Mouse (Mus musculus): Measurements from ENCODE around the gene Bbs9.

Bbs9 gene

GRCm38 (mm10) chr9:22640683-22641431, 165.3 kb downstream of the Bbs9 start:
- DNase-seq, result no peak

DNA sequence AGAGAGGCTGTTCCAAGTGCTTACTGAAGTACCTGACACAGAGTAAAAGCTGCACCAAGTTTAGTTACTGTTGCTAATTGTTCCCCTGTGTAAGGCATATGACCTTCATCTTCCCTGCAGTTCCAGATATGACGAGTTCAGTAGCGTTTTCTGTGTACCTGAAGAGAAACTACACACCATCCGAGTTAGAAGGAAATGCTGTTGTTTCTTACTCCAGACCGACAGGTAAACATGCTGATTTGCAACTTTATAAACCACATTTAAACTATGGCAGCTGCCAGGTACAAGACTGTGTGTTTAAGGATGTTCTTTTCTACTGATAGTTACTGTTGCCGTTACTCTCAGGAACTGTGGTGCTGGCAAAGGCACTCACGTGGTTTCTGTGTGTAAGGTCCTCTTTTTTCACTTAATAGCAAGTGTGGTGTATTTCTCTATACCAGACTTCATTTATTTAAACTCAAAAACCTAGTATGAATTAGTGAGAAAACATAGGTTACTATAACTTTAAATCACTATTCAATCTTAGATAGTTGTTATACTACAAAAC, 170.4 kb downstream of the Bbs9 start:
- DNase-seq, result no peak

GRCm38 (mm10) chr9:22646461-22646860, 170.9 kb downstream of the Bbs9 start:
- no peak for DNase-seq

GRCm38 (mm10) chr9:22648163-22648562, 172.6 kb downstream of the Bbs9 start:
- no peak for DNase-seq

DNA sequence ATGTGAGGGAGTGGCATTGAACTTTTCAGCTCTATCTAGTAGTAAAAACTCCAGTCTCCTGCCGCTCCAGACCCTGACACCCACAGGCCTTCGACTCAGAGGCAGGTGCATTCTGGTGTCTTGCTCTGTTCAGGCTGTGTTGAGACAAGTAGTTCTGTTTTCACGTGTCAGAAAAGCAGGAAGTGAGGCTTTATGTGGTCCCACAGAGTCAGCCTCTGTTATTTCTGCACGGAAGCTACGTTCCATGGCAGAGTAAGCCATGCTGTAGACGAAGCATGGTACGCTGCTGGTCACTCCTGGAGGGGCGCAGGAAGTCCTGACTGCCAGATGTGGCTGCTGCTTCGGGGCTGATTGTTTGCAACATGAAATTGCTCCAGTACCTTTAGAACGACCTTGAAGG, 174.1 kb downstream of the Bbs9 start:
- DNase-seq, result no peak

GRCm38 (mm10) chr9:22650781-22651180, 175.3 kb downstream of the Bbs9 start:
- DNase-seq, result no peak

GRCm38 (mm10) chr9:22651619-22652018, 176.1 kb downstream of the Bbs9 start:
- DNase-seq, result no peak

DNA sequence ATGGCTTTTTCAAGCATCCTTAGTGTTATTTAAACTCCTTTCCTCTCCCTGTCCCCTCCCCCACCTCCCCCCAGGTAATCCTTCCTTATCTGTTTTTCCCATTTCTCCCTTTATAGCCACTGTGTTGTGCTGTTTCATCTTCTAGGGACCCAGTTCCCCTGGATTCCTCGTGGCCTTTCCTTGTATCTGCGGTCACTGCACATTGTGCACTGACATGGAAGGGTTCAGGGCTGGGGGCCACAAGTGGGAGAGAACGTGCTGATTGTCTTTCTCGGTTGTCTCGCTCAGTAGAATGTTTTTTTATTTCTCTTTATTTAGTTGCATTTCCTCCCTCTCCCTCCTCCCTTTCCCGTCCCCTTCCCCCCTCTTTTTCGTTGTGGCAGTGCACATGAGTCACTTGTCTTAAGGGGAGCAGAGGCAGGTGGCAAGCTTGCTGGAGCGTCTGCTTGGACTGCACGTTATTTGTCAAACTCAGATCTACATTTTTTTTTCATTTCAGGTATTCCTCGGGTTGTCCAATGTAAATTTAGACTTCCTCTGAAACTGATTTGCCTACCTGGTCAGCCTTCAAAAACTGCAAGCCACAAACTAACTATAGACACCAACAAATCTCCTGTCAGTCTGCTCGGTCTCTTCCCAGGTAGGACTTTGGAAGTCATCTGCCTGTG, 179.3 kb downstream of the Bbs9 start:
- no peak for DNase-seq

GRCm38 (mm10) chr9:22657216-22657615, 181.7 kb downstream of the Bbs9 start:
- no peak for DNase-seq

GRCm38 (mm10) chr9:22665155-22665554, 189.6 kb downstream of the Bbs9 start:
- DNase-seq, result no peak

GRCm38 (mm10) chr9:22672937-22673336, 197.4 kb downstream of the Bbs9 start:
- DNase-seq, result no peak

DNA sequence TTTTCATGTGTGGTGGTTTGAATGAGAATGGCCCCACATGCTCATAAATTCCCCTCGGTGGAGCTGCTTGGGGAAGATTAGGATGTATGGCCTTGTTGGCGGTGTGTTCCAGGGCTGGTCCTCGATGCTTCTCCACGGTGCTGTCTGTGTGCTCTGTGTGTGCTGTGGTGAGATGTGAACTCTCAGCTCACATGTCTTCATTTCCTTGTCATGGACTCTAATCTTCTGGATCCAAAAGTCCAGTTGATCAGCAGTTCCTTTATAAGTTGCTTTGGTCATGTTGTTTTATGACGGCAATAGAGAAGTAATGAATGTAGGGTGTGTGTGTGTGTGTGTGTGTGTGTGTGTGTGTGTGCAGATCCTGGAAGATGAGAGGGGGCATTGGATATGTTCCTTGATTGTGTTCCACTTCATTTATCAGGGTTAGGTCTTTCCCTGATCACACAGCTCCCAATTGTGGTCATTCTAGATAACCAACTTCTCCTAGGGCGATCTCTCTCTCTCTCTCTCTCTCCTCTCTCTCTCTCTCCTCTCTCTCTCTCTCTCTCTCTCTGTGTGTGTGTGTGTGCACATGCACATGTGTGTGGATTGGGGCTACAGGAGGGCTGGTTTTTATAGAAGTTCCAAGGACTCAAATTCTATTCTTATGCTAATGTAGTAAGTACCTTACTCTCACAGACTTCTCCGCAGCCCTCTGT, 201.8 kb downstream of the Bbs9 start:
- DNase-seq, result no peak

GRCm38 (mm10) chr9:22677997-22678396, 202.5 kb downstream of the Bbs9 start:
- no peak for DNase-seq

GRCm38 (mm10) chr9:22678496-22678895, 203.0 kb downstream of the Bbs9 start:
- no peak for DNase-seq

DNA sequence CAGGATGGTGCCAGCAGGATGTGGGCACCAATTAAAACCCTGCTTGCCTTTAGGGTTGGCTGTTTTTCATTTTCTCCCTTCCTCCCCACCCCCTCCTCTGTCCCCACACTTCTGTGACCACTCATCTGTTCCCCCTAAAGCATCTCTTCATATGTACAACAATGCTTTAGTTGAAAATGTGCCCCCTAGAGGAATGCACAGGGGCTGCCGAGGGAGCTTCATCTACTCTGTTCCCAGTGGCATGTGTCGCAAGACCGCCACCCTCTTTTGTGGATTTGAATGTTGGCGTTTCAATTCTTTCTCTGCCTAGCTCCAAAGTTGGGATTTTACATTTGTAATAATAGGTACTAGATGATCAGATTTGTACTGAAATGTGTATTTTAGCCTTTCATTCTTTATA, 204.0 kb downstream of the Bbs9 start:
- no peak for DNase-seq

- DNase-seq, result no peak
These were observed 204.5 kb downstream of the Bbs9 start for GRCm38 (mm10) chr9:22680031-22680430.

DNA sequence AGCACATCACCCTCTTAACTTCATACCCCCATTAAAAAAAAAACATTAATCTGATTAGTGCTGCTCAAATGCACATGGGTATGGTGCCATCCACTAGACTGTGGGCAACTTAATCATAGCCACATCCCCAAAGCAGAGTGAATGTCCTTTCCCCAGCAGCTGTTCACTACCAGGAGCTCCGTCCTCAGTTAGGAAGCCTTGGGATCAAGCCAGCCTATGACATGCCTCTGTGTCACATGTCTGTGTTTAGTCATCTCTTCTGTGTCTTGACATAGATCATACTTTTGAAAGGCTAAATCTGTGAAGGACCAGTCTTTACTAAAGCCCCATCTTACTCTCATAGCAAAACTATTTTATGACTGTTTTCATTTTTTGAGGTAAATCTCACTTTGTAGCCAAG, 205.0 kb downstream of the Bbs9 start:
- DNase-seq, result no peak

DNA sequence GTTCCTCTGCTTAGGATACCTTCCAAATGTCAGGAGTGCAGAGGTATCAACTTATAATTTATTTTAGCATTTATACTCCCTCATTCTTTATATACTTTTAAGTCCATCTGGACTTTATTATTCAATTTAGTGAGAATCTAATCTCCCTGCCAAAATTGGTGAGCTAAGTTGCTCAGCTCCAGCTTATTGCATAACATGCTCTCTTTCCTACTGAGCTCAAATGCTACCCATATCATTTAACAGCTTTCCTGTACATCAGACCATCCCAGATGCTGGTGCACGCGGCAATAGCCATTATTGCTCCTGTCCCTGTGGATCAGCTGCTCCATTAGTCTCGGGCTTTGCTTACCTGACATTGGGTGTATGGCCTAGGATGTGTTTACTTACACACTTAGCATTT, 208.3 kb downstream of the Bbs9 start:
- no peak for DNase-seq

GRCm38 (mm10) chr9:22686765-22687472, 211.4 kb downstream of the Bbs9 start:
- no peak for DNase-seq

- no peak for DNase-seq
These were observed 214.7 kb downstream of the Bbs9 start for GRCm38 (mm10) chr9:22690234-22690633.

DNA sequence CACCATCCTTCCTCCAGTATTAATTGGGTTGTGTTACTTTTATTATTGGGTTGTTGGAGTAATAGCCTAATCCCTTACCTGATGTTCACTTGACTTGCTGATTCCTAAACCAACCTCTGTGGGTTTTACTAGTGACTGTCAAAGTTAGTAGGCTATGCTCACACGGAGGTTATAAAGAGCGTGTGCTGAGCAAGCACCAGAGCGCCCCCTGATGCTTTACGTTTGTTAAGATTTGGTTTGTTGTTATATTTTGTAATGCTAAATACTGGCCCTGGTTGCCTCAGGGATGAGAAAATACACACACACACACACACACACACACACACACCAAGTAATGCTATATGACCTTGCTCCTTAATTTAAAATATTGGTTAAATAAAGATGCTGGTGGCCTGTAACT, 219.9 kb downstream of the Bbs9 start:
- DNase-seq, result no peak

GRCm38 (mm10) chr9:22696809-22697374, 221.4 kb downstream of the Bbs9 start:
- no peak for DNase-seq

DNA sequence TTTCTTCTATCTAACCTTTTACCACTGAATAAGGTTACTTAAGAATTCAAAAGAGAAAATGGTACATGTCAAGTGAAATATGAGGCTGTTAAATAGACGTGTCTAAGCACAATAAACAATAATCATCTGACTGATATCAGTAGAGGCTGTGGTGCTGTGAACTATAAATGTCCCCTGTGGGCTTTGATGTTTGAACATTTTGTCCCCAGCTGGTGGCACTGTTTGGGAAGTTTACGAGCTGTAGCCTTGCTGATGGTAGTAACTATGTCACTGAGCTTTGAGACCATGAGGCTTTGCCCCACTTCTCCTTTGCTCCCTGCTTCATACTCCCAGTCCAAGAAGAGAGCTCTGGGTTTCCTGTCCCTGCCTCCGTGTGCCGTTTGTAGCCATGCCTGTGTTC, 222.3 kb downstream of the Bbs9 start:
- no peak for DNase-seq

Data from cerebellum, adult 11-12 months (tissue).